Mouse (Mus musculus) adrenal gland, postnatal 25 days (tissue): ENCODE data around the gene Shisa8. TPM values are rescaled to one million over a fixed set of nuclear protein-coding genes. Genes with fewer than 3 reads are reported as not detected.

Experiments used
- DNase-seq: peaks from one replicate; pipeline ENCODE4 v3.0.0; 2021; ENCODE audit warnings: mixed read lengths
- total RNA-seq: library from RNA; stranded (reverse); gene quantifications from 2 replicates; pipeline ENCODE4 v1.2.3, GENCODE M21; 2021

The Shisa8 gene
- total RNA-seq, 1 experiment from 2014 or later: 0.24 TPM

DNA sequence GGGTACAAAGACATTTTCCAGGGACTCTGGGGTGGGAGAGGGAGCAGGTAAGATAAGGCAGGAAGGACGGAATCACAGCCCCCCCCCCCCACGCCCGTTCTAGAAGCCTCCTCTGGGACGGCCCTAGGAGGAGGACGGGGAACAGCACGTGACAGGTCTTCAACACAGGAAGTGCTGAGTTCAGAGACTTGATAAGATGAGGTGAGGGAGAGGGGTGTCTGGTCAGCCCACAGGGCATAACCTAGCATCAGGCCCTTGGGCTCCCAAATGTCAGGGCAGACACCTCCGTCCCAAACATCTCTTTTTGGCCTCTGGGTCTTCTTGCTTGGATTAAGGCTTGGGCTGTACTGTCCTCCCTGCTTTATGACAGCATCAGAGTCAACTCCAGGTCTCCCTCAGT, 10.6 kb upstream of the Shisa8 start:
- DNase-seq: no peak

DNA sequence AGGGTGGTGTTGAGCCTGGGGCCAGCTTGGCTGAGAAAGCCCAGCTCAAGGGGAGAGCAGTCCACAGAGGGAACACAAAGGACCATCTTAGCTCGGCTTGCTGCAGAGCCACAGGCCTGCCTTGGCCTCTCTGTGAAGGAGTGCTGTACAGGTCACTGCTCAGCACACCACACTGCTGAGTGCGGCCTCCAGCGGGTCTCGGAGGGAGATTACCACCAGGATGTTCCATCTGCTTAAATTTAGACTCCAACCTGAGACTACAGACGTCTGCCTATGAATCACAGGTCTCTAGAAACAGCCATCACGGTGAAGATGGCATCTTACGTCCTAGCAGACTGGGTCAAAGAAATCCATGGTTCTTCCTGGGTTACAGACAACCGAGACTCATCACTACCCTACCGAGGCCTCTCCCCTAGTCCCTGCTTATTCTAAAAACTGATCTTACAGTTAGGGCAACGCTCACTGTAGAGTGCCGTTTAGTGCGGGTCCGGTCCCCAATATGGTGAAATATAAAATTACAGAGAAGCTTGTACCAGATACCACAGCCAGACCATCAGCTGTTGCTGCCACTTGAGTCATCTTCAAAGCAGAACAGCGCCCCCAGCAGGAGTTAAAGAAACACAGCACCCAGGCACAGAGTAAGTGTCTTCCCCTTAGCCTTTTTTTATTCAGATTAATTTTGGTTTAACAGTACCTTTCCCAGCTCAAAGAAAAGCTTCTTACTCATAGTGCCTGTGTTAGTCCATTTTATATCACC, 8.7 kb upstream of the Shisa8 start:
- no peak for DNase-seq

DNA sequence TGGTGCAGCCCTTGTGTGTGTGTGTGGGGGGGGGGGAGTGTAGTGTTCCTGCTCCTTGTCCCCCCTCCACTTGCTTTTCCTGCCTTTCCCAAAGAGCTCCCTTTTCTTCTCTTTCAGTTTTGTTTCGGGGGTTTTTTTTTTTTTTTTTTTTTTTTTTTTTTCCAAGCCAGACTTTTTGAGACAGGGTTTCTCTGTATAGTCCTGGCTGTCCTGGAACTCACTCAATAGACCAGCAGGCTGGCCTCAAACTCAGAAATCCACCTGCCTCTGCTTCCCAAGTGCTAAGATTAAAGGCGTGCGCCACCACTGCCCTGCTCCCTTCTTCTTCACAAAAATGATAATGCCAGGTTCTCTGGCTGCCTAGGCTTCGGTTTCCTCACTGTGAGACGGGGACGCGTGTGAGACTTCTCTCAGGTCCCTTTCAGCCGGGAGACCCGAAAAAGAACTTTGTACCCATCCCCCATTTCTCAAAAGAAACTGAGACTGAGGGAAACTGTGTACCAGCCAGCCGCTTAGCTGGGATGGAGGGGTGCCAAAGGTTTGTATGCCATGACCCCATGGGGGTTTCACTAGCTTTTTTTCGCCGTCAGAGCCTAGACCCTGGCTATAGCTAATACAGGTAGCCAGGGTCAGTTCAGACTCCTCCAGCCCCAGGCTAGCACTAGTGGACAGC, 7.5 kb upstream of the Shisa8 start:
- no peak for DNase-seq

DNA sequence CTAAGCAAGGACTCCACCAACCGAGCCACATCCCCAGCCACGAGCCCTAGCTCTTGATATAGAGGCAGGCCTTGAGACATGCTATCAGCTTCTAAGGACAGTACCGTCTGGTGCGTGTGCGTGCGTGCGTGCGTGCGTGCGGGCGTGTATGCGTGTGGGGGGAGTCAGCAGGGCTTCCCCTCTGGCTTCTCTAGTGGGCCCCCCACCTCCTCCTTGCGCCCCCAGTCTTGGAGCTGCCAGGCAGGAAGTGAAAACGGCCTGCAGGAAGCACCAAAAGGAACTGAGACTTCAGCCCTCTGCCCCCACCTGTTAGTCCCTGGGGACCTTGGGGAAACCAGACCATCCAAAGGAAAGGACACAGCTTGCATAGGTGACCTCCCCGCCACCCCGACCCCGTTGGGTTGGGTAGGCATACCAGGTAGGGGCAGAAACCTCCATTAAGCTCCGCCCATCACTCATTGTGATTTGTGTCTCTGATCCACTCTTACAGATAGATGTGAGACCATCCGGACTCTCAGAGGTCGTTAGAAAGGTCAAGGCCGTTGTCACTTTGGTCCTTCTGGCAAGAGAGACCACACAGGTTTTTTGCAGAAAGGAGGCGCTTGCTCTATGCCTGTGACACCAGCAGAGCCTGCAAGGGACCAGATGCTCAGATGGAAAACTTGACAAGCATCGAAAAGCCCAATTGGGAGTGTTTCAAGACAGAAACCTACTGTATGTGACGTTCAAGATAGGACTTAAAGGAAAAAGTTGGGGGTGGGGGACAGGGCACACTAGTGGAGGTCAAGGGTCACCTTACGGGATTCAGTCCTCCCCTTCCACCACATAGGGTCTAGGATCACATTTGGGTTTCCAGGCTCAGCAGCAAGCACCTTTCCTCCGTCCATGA, 6.4 kb upstream of the Shisa8 start:
- DNase-seq: no peak

DNA sequence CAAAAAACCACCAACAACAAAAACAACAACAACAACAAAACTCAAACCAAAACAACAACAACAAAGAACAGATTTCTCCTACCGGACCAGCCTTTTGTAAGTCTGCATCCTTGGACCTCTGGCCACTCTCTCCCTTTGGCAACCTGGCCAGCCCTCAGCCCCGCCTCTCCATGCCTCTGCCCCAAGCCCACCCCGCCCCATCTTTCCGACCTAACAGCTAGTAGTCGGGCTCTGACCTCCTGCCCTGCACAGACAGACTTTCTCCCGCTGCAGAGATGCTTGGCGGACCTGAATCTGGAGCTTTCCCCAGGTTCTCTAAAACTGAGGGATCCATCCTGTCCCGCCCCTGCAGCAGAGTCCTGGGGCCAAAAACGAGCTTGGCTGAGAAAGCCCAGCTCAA, 5.4 kb upstream of the Shisa8 start:
- DNase-seq: no peak

- DNase-seq: no peak
Observed at GRCm38 (mm10) chr15:82217039-82217438, 4.4 kb upstream of the Shisa8 start.

GRCm38 (mm10) chr15:82216142-82216827, 3.7 kb upstream of the Shisa8 start:
- DNase-seq: no peak

GRCm38 (mm10) chr15:82215332-82216046, 2.9 kb upstream of the Shisa8 start:
- no peak for DNase-seq

- DNase-seq: no peak
Observed at GRCm38 (mm10) chr15:82213222-82213621, 607 bp upstream of the Shisa8 start.

DNA sequence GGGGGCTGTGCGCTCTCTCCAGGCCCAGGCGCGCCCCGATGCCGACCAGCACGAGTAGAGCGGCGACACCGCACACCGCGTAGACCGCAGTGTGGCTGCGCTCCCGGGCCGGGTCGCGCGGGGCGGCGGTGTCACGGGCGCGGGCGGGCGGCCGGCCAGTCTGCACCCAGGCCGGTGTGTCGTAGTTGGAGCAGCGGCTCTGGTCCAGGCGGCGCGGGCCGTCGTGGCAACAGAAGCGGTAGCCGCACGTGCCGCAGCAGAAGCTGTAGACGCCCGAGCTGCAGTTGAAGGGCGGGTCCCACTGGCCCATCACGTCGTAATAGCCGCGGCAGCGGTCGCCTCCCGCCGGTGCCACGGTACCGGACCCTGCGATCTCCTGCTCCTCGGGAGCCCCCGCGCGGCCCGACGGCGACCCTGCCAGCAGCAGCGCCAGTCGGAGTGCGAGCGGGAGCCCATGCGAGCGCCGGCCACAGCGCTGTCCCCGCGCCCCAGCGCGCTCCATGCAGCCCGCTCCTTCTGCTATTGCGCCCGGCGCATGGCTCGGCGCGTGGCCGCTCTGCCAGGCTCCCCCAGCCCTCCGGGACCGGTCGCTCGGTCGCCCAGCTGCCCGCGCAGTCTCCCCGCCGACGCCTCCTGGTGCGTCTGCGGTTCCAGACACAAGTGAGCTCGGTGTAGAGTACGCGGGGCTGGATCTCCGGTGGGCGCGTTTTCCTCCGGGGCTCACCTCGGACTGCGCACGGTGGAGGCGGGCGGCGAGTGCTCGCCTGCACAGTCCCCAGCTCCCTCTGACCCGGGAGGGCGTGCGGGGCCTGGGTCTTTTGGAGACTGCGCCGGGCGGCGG, 484 bp downstream of the Shisa8 start:
- DNase-seq: peak; percentile 29

DNA sequence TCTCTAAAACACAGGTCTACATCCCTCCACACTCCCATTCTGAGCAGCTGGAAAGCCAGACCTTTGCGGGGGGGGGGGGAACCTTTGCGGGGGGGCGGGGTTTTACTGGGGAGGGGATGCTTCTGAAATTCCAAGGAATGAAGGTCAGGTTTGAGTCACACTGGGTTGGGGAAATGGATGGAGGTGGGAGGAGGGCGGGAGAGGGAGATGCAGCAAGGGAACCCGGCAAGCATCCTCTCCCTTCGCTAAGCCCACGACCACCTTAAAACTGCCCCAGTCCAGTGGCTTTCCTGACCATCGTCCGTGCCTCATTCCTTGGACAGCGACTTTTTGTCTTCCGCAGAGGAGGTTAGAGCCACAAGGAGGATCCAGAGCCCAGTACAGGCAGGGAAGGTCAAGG, 1.3 kb downstream of the Shisa8 start:
- no peak for DNase-seq

DNA sequence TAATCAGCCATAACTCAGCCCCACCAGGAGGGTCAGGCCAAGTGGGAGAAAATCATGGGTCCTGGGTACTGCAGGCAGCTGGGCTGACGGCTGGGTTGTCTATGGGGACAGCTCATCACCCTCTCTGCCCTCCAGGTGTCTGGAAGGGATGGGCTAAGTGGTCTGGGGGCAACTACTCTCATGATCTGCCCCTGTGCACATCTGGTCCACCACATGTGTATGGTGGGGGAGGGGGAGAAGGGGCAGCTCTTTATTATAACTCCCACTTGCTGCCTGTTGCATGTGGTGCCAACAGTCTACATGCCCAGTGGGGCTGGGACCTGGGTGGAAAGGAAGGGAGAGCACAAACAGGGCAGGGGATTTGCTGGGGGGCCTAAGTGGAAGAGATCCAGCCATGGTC, 1.8 kb downstream of the Shisa8 start:
- DNase-seq: no peak

GRCm38 (mm10) chr15:82209295-82210050, 3.1 kb downstream of the Shisa8 start:
- no peak for DNase-seq

- DNase-seq: no peak
Observed at GRCm38 (mm10) chr15:82208307-82208706, 4.3 kb downstream of the Shisa8 start.

- no peak for DNase-seq
Observed at GRCm38 (mm10) chr15:82207504-82208219, 5.0 kb downstream of the Shisa8 start.

GRCm38 (mm10) chr15:82207105-82207459, 5.5 kb downstream of the Shisa8 start:
- no peak for DNase-seq

DNA sequence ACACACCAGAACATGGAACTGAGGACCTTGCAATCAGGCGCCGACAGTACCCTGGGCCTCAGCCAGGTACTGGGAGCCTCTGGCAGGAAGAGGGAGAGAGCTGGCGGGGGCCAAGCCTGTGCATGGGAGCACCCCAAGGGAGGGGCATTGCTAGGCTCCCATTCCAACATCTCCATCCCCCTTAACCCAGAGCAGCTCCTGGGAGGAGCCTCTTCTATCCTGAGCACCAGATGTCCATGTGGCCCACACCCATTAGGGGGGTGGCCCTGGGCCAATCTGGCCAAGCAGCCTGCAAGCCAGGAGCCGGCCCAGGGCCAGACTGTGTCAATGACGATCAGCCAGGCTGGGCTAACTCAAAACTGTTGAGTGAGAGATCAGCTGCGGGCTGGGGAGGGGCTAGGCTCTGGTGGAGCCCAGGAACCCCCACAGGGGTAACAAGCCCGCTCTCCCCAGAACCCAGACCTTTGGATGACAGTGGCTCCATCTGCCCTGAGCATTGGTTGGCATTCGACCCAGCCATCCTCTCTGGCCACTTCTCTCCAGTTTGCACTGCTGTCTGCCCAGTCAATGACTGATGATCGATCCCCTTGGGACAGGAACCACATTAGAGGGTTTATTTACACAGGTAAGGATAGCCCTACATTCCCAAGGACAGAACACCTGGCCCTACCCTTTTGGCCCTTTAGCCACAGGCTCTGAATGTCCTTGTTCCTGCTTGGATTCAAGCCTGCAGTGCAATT, 6.1 kb downstream of the Shisa8 start:
- peak; percentile 67 for DNase-seq

- no peak for DNase-seq
Observed at GRCm38 (mm10) chr15:82204680-82205371, 7.8 kb downstream of the Shisa8 start.
